Mouse (Mus musculus): ENCODE results near the gene Gm42906. TPM values are rescaled to one million over a fixed set of nuclear protein-coding genes. Genes with fewer than 3 reads are reported as not detected.

Gene Gm42906
- polyA plus RNA-seq, 1 experiment from 2014 or later: not detected

DNA sequence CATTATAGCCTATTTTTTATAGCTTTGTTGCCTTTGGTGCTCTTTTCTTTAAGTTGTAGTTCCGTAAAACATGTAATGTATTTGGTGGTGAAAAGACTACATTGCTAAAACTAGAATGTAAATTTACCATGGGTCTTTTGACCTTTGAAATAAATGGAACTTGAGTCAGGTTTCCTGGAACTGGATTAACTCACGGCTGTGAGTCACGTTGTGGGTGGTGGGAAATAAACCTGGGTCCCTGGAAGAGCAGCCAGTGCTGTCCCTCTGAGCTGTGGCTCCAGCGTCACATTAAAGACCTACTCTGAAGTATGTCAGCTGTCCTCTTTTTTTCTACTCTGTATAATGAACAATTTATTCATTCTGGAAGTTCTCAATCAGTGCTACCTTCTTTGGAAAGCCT is 51.0 kb downstream of the Gm42906 start:
- H3K36me3 ChIP-seq (ENCODE audit: control insufficient read depth, insufficient read depth, low read length): no peaks in the 10 kb centered on the region
- no peaks in the 10 kb centered on the region for H3K4me1 ChIP-seq (ENCODE audit: control insufficient read depth, insufficient read depth, low read length)
- 89% methylated on average over 4 of the region's 4 CpGs for whole genome bisulfite sequencing
- no peak overlapping the region for H3K27ac ChIP-seq (ENCODE audit: low read length)
- H3K27me3 ChIP-seq (ENCODE audit: control insufficient read depth, insufficient read depth, low read depth, low read length): no peaks in the 10 kb centered on the region
- H3K9ac ChIP-seq (ENCODE audit: low read depth, low read length): no peak overlapping the region
- H3K4me3 ChIP-seq (ENCODE audit: low read depth, low read length): no peak overlapping the region
- H3K9me3 ChIP-seq (replicated peaks; ENCODE audit: control insufficient read depth, low read length, poor library complexity, severe bottlenecking): no peaks in the 10 kb centered on the region
- ATAC-seq: no peak
- no peak overlapping the region for H3K4me2 ChIP-seq (ENCODE audit: low read length)

DNA sequence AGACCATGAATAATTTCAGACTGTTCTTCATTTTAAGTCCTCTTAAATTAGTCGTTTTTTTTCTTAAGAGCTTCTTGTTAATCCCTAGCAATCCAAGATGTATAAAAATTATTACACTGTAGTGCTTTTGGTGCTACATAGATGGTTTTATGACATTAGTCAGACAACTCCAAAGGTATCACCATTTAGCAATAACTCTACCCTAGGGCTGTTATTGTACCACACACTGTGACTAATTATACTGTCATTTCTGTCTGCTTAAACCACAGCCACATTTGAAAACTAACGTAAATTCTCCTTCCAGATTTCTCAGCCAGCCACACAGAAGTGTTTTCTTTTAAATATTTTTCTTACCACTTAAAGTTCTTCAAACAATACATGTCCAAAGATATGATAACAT is 53.1 kb downstream of the Gm42906 start:
- peaks cover 2% of the 10 kb centered on the region; the same call in 1 of the 2 replicates for H3K4me1 ChIP-seq (ENCODE audit: control insufficient read depth, insufficient read depth, low read length)
- no peaks in the 10 kb centered on the region for H3K9me3 ChIP-seq (replicated peaks; ENCODE audit: control insufficient read depth, low read length, poor library complexity, severe bottlenecking)
- H3K27me3 ChIP-seq (ENCODE audit: control insufficient read depth, insufficient read depth, low read depth, low read length): no peaks in the 10 kb centered on the region
- no peak for ATAC-seq
- H3K27ac ChIP-seq (ENCODE audit: low read length): no peak overlapping the region
- H3K4me3 ChIP-seq (ENCODE audit: low read depth, low read length): no peak overlapping the region
- H3K4me2 ChIP-seq (ENCODE audit: low read length): no peak overlapping the region
- 66% methylated on average over 2 of the region's 2 CpGs for WGBS
- no peak overlapping the region for H3K9ac ChIP-seq (ENCODE audit: low read depth, low read length)
- H3K36me3 ChIP-seq (ENCODE audit: control insufficient read depth, insufficient read depth, low read length): no peaks in the 10 kb centered on the region

DNA sequence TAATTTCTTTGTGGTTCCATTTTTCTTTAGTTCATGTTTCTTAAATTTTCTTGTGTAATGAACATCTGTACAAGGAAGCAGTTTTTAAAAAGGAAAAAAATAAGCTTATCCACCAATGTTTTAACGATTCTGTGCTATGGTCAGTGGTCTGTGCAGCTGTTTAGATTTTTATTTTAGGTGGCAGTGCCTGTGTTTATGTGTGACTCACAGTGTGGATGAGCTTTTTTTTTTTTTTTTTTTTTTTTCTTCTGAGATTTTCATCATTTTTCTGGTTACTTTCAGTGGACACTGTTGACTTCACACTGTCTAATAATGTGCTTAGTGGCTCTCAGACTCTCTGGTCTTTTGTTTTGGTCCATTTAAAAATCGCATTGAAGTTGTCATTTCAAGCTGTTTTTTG is 56.8 kb downstream of the Gm42906 start:
- H3K9ac ChIP-seq (ENCODE audit: low read depth, low read length): no peak overlapping the region
- no peak overlapping the region for H3K27ac ChIP-seq (ENCODE audit: low read length)
- 96% methylated on average over 2 of the region's 2 CpGs for WGBS
- H3K9me3 ChIP-seq (replicated peaks; ENCODE audit: control insufficient read depth, low read length, poor library complexity, severe bottlenecking): no peaks in the 10 kb centered on the region
- no peaks in the 10 kb centered on the region for H3K36me3 ChIP-seq (ENCODE audit: control insufficient read depth, insufficient read depth, low read length)
- no peak overlapping the region for H3K4me2 ChIP-seq (ENCODE audit: low read length)
- no peak overlapping the region for H3K4me3 ChIP-seq (ENCODE audit: low read depth, low read length)
- no peaks in the 10 kb centered on the region for H3K27me3 ChIP-seq (ENCODE audit: control insufficient read depth, insufficient read depth, low read depth, low read length)
- peaks cover 14% of the 10 kb centered on the region for H3K4me1 ChIP-seq (ENCODE audit: control insufficient read depth, insufficient read depth, low read length)
- ATAC-seq: no peak

DNA sequence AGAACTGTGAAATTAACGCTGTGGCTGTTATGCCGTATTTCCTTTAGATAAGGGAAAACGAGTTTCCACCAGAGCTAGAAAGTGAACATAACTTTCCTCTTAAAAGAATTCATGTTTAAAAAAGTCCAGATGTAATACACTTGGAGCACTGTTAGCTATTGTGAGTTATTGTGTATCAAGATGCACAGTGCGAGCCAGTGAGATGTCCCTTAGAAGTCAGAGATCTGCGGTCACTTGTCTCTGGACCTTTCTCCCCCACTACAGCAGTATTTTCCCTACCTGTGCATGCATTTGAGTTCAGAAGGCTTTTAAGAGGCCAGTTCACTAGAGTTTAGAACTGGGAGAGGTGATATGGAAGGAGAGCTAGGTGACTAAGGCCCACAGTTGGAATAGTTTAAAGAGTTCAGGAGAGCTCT is 58.6 kb downstream of the Gm42906 start:
- H3K4me2 ChIP-seq (ENCODE audit: low read length): peak overlapping the region; percentile 77
- peak overlapping the region; percentile 53 for H3K4me3 ChIP-seq (ENCODE audit: low read depth, low read length)
- no peaks in the 10 kb centered on the region for H3K27me3 ChIP-seq (ENCODE audit: control insufficient read depth, insufficient read depth, low read depth, low read length)
- H3K27ac ChIP-seq (ENCODE audit: low read length): peak overlapping the region; percentile 93
- no peaks in the 10 kb centered on the region for H3K36me3 ChIP-seq (ENCODE audit: control insufficient read depth, insufficient read depth, low read length)
- peak overlapping the region; percentile 78 for H3K9ac ChIP-seq (ENCODE audit: low read depth, low read length)
- 50% methylated on average over 5 of the region's 5 CpGs for WGBS
- peaks cover 14% of the 10 kb centered on the region for H3K4me1 ChIP-seq (ENCODE audit: control insufficient read depth, insufficient read depth, low read length)
- H3K9me3 ChIP-seq (replicated peaks; ENCODE audit: control insufficient read depth, low read length, poor library complexity, severe bottlenecking): no peaks in the 10 kb centered on the region
- no peak for ATAC-seq

DNA sequence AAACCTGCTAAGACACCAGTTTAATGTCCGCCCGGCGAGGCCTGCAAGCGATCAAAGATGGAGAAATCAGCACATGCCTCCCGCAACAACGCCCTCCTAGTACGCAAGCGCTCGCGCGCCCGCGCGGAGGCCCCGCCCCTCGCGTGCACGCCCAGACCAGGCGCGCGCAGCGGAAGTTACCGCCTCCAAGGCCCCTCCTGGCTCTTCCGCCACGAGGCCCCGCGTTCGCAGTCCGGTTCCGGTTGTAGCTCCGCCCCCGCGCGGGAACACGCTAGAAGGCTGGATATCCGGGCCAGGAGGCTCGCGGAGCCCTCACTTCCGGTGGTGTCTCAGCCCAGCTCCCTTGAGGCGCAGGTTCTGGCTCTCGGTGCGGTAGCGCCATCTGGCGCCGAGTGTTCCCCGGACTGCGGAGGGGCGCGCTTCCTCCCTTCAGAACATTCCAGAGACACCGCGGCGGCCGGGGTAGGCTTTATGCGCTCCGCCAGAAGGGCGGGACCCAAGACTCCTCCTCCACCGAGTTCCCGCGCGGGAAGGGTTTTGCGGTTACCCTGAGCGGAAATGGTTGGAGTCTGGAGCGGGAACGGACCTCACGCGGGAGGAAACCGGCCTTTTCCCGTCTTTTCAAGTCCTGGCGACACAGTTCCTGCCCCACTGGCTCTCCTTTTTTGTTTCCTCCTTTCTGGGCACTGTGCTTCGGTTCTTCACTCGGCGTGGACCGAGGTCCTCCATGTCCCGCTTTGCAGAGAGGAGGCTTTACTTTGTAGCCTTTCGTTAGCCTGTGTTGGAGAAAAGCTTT is 59.4 kb downstream of the Gm42906 start:
- peak overlapping the region; percentile 77 for H3K4me2 ChIP-seq (ENCODE audit: low read length)
- no peaks in the 10 kb centered on the region for H3K36me3 ChIP-seq (ENCODE audit: control insufficient read depth, insufficient read depth, low read length)
- H3K9me3 ChIP-seq (replicated peaks; ENCODE audit: control insufficient read depth, low read length, poor library complexity, severe bottlenecking): no peaks in the 10 kb centered on the region
- peak; percentile 99 for ATAC-seq
- peaks cover 14% of the 10 kb centered on the region for H3K4me1 ChIP-seq (ENCODE audit: control insufficient read depth, insufficient read depth, low read length)
- H3K4me3 ChIP-seq (ENCODE audit: low read depth, low read length): peak overlapping the region; percentile 53
- H3K27ac ChIP-seq (ENCODE audit: low read length): peak overlapping the region; percentile 93
- peak overlapping the region; percentile 78 for H3K9ac ChIP-seq (ENCODE audit: low read depth, low read length)
- no peaks in the 10 kb centered on the region for H3K27me3 ChIP-seq (ENCODE audit: control insufficient read depth, insufficient read depth, low read depth, low read length)
- WGBS: under 1% methylated on average over 75 of the region's 75 CpGs

DNA sequence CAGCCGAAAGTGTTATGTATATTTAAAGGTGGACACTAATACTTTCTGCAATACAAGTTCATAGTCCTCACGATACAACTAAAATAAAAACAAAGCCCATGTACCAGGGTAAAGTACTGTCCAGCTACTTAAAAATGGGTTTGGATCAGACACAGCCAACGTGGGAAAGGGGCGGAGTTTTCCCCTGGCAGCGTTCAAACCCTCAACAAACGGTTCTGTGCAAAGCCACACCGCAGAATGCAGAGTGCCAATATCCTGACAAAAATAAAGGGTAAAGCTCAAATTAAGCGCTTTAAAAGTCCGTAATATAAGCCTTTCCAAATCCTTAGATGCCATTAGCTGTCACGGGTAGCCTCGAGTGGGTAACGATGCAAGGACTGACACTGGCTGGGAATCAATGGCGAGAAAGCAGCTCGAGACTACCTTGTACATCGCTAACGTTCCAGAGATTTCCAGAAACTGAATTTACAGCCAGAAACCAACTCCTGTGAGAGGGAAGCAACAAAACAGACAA is 60.0 kb downstream of the Gm42906 start:
- Histone ChIP-seq H3K4me2 (ENCODE audit: low read length) (peak overlapping the region; percentile 55), H3K9ac (ENCODE audit: low read depth, low read length) (peak overlapping the region; percentile 72), H3K9me3 (replicated peaks; ENCODE audit: control insufficient read depth, low read length, poor library complexity, severe bottlenecking) (no peaks in the 10 kb centered on the region), H3K27me3 (ENCODE audit: control insufficient read depth, insufficient read depth, low read depth, low read length) (no peaks in the 10 kb centered on the region), H3K27ac (ENCODE audit: low read length) (peak overlapping the region; percentile 93), H3K4me1 (ENCODE audit: control insufficient read depth, insufficient read depth, low read length) (peaks cover 14% of the 10 kb centered on the region), H3K36me3 (ENCODE audit: control insufficient read depth, insufficient read depth, low read length) (no peaks in the 10 kb centered on the region), H3K4me3 (ENCODE audit: low read depth, low read length) (peak overlapping the region; percentile 53)
- peak; percentile 56 for ATAC-seq
- 7% methylated on average over 16 of the region's 16 CpGs for WGBS

DNA sequence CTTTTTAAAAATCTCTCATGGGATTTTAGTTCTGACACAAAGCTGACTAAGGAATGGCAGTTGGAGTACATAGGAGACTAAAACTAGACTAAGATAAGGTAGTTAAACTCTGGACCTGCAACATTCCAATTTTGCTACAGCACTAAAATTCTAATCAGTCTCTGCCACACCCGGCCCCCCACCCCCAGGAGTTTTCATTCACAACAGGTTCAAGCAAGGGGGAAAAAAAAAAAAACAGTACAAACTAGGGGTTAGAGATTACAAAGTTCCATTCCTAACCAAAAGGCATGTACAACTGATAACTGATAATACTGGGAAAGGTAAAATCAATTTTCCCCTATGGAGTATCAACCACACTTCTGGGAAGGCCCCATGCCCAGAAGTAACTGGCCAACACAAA is 60.6 kb downstream of the Gm42906 start:
- no peaks in the 10 kb centered on the region for H3K27me3 ChIP-seq (ENCODE audit: control insufficient read depth, insufficient read depth, low read depth, low read length)
- 91% methylated on average over 1 of the region's 1 CpGs for WGBS
- peak overlapping the region; percentile 53; the same call in 1 of the 2 replicates for H3K4me3 ChIP-seq (ENCODE audit: low read depth, low read length)
- H3K9me3 ChIP-seq (replicated peaks; ENCODE audit: control insufficient read depth, low read length, poor library complexity, severe bottlenecking): no peaks in the 10 kb centered on the region
- peak overlapping the region; percentile 72; the same call in 1 of the 2 replicates for H3K9ac ChIP-seq (ENCODE audit: low read depth, low read length)
- peak overlapping the region; percentile 93 for H3K27ac ChIP-seq (ENCODE audit: low read length)
- peak overlapping the region; percentile 55 for H3K4me2 ChIP-seq (ENCODE audit: low read length)
- ATAC-seq: no peak
- no peaks in the 10 kb centered on the region for H3K36me3 ChIP-seq (ENCODE audit: control insufficient read depth, insufficient read depth, low read length)
- H3K4me1 ChIP-seq (ENCODE audit: control insufficient read depth, insufficient read depth, low read length): peaks cover 14% of the 10 kb centered on the region

DNA sequence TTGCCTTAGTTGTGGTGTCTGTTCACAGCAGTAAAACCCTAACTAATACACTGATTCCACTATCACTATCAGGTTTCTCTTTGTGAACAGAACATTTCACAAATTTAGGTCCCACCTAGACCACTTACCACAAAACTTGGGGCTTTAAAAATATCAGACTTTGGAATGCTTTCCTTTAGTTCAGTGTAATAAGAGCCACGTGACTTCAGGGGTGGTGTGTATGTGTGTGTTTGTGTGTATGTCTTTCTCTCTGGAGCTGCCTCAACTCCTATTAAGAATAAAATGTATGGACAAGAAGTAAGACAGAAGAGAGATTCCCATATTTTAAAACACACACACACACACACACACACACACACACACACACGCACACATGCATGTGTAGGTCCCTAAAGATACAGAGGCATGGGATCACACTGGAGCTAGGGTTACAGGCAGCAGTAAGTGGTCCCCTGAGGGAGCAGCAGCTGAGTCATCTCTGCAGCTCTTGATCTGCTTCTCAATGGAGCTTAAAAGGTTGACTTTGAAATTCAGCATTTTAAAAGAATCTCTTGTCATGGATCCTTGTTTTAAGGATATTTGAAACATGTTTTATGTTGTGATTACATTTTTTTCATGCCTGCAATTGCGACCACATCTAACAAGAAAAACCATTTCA is 64.5 kb downstream of the Gm42906 start:
- H3K9me3 ChIP-seq (replicated peaks; ENCODE audit: control insufficient read depth, low read length, poor library complexity, severe bottlenecking): no peaks in the 10 kb centered on the region
- H3K27ac ChIP-seq (ENCODE audit: low read length): no peak overlapping the region
- peaks cover 7% of the 10 kb centered on the region; the same call in 1 of the 2 replicates for H3K4me1 ChIP-seq (ENCODE audit: control insufficient read depth, insufficient read depth, low read length)
- no peak for ATAC-seq
- H3K4me3 ChIP-seq (ENCODE audit: low read depth, low read length): no peak overlapping the region
- H3K9ac ChIP-seq (ENCODE audit: low read depth, low read length): no peak overlapping the region
- no peaks in the 10 kb centered on the region for H3K36me3 ChIP-seq (ENCODE audit: control insufficient read depth, insufficient read depth, low read length)
- H3K27me3 ChIP-seq (ENCODE audit: control insufficient read depth, insufficient read depth, low read depth, low read length): no peaks in the 10 kb centered on the region
- H3K4me2 ChIP-seq (ENCODE audit: low read length): no peak overlapping the region
- 80% methylated on average over 3 of the region's 3 CpGs for WGBS

DNA sequence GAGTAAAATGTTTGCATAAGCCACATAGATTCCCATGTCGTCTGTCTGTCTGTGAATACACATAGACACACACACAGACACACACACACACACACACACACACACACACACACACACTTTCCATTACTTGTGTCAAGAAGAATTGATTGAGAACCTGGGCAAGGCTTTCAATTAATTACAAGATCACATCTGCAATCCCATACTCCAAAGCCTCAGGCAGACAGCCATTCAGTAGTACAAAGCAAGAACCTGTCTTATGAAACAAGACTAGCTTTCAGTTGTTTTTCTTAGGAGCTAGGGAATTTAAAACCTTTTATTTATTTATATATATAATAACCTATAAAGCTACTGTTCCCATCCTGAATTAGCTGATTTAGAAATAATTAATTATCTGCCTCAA is 78.3 kb downstream of the Gm42906 start:
- H3K9ac ChIP-seq (ENCODE audit: low read depth, low read length): no peak overlapping the region
- 86% methylated on average over 1 of the region's 1 CpGs for WGBS
- no peak overlapping the region for H3K4me3 ChIP-seq (ENCODE audit: low read depth, low read length)
- ATAC-seq: no peak
- no peak overlapping the region for H3K27ac ChIP-seq (ENCODE audit: low read length)
- H3K9me3 ChIP-seq (replicated peaks; ENCODE audit: control insufficient read depth, low read length, poor library complexity, severe bottlenecking): no peaks in the 10 kb centered on the region
- H3K27me3 ChIP-seq (ENCODE audit: control insufficient read depth, insufficient read depth, low read depth, low read length): no peaks in the 10 kb centered on the region
- H3K4me2 ChIP-seq (ENCODE audit: low read length): no peak overlapping the region
- no peaks in the 10 kb centered on the region for H3K36me3 ChIP-seq (ENCODE audit: control insufficient read depth, insufficient read depth, low read length)
- no peaks in the 10 kb centered on the region for H3K4me1 ChIP-seq (ENCODE audit: control insufficient read depth, insufficient read depth, low read length)

All from midbrain, embryonic 16.5 days (tissue).